Comparison of ENCODE assay signal across 10 mouse cellular contexts in the genomic region with DNA sequence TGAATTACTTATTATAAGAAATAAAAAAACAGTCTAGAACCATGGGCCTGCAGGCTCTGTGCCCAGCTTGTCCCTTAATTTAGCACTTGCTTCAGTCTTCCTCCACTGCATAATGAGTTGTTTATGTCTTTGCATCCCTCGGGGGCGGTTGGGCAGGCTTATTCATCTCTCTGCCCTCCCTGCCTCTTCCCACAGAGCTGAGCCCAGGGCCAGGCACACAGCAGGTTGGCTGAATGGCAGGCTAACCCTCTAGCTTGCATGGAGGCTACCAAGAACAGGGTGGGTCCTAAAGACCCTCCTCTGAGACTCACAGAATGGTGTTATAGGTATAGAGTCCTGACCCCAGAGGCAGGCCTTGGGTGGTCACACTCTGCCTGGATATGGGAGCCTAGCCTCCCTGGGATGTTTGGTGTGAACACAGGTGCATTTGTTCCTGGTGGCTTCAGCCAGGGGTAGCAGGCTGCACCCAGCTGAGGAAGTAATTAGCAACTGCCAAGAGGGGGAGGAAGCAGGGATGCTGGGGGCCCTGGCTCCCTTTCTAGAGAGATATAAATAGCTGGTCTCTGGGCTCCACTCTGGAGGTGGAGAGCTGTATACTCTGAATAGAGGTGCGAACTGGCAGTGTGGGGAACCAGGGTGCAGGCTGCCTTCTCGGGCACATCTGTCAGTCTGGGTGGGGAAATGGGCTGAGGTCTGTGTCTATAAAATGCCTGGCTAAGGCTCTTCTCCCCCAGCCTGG. TPM values are rescaled to one million over a fixed set of nuclear protein-coding genes. Genes with fewer than 3 reads are reported as not detected.
DNase-seq lines count a peak whose midpoint lies in the region; ATAC-seq lines count a peak whose summit lies in the region.
"Had no signal": no experiment of that assay in that cellular context is flagged by ENCODE, and none has a peak within 500 bp of the region (broad histone marks: within the 10 kb centered on the region; RNA-seq: fewer than 3 reads in every experiment).

No protein-coding gene starts in this region.

- H3K36me3 ChIP-seq in neural tube, embryonic 15.5 days: no peaks in the 10 kb centered on the region

- H3K9ac ChIP-seq in neural tube, embryonic 15.5 days (replicated peaks): no peak overlapping the region

- H3K9me3 ChIP-seq in neural tube, embryonic 15.5 days (replicated peaks): no peaks in the 10 kb centered on the region

- WGBS in neural tube, embryonic 15.5 days: under 1% methylated on average over 4 of the region's 4 CpGs

- H3K27me3 ChIP-seq in neural tube, embryonic 15.5 days (replicated peaks): no peaks in the 10 kb centered on the region

- H3K4me2 ChIP-seq in neural tube, embryonic 15.5 days: no peak overlapping the region

- ATAC-seq in neural tube, embryonic 15.5 days (ENCODE audit: low FRiP score): peak; percentile 47; the same call in 1 of the 2 replicates
- ATAC-seq in inflammation-experienced regulatory T-cells, adult 6 months: no peak

- intact Hi-C loops in heart, postnatal 36 days (cut with DNase I): loop anchor here (5.0 kb wide), 1 partner anchor 35 kb away; no protein-coding TSS in a partner anchor

- peak overlapping the region; percentile 54 for H3K27ac ChIP-seq in neural tube, embryonic 15.5 days (replicated peaks)

- no peak overlapping the region for H3K4me3 ChIP-seq in neural tube, embryonic 15.5 days (replicated peaks)

- peak; percentile 34 to 37 for DNase-seq in cerebellum, postnatal 25 days
- DNase-seq in cerebellum, postnatal 4 days (ENCODE audit: low spot score in 2 of 2): no peak
- peak; percentile 16 to 24 for DNase-seq in frontal cortex, postnatal 14 days (ENCODE audit: low spot score in 2 of 2)
- peak; percentile 20 to 41 for DNase-seq in heart, postnatal 36 days
- no peak for DNase-seq in thymus, adult 18-20 months
- DNase-seq in spleen, postnatal 36 days (ENCODE audit: low spot score in 2 of 2): no peak
- DNase-seq: adrenal gland, postnatal 25 days had no signal

- H3K4me1 ChIP-seq in neural tube, embryonic 15.5 days: peaks cover 7% of the 10 kb centered on the region

RNA-seq across cellular contexts. Expression of gene Golga7b, which starts 9.6 kb away (rescaled TPM):
- total RNA-seq in heart, postnatal 36 days (2021): under 1 TPM; 0.49 to 0.97 TPM
- polyA plus RNA-seq in neural tube, embryonic 15.5 days (2015; fragmentation: Nextera tagmentation; extraction: Ambion mirVana): 68.0 and 77.8 TPM in 2 replicates
- not detected for polyA plus RNA-seq in inflammation-experienced regulatory T-cells, adult 6 months (2017; shearing (Covaris generic))
- polyA plus RNA-seq: limb, embryonic 11.5 days had no signal

RNA-seq across cellular contexts. Expression of gene Sfrp5, which starts 35.7 kb away (rescaled TPM):
- 1 to 10 TPM; 5.1 to 5.3 TPM for total RNA-seq in heart, postnatal 36 days (2021)
- polyA plus RNA-seq in neural tube, embryonic 15.5 days (2015; fragmentation: Nextera tagmentation; extraction: Ambion mirVana): 6.8 and 6.9 TPM in 2 replicates
- polyA plus RNA-seq in inflammation-experienced regulatory T-cells, adult 6 months (2017; shearing (Covaris generic)): not detected

Comparison
In these comparisons a context has a peak if more than half of its experiments do, and no peak if none do; other contexts are left out.
1. DNase-seq: peak in cerebellum, postnatal 25 days (2 of 2), frontal cortex, postnatal 14 days (2 of 2) and heart, postnatal 36 days (2 of 2); none in cerebellum, postnatal 4 days (0 of 2), thymus, adult 18-20 months (0 of 2) and spleen, postnatal 36 days (0 of 2).
2. RNA of gene Golga7b, which starts 9.6 kb away (polyA plus RNA-seq): 68.0 to 77.8 TPM in neural tube, embryonic 15.5 days; not detected in inflammation-experienced regulatory T-cells, adult 6 months; every median in the first group is over 10 times any median in the second.